Comparison of ENCODE assay signal across 23 mouse cellular contexts in genomic region chr2:92440432-92440831, GRCm38 (mm10). TPM values are rescaled to one million over a fixed set of nuclear protein-coding genes. Genes with fewer than 3 reads are reported as not detected.
"Had no signal": no experiment of that assay in that cellular context is flagged by ENCODE, and none has a peak within 500 bp of the region (broad histone marks: within the 10 kb centered on the region; RNA-seq: fewer than 3 reads in every experiment).

No protein-coding gene starts in this region.

- H3K36me3 ChIP-seq: liver, embryonic 15.5 days; lung, embryonic 15.5 days; midbrain, embryonic 13.5 days; midbrain, embryonic 15.5 days; neural tube, embryonic 12.5 days; stomach, embryonic 15.5 days had no signal

- H3K4me2 ChIP-seq: liver, embryonic 15.5 days; lung, embryonic 15.5 days; midbrain, embryonic 13.5 days; midbrain, embryonic 15.5 days; neural tube, embryonic 12.5 days; stomach, embryonic 15.5 days had no signal

- ATAC-seq: liver, postnatal 0 days; lung, postnatal 0 days; midbrain, embryonic 13.5 days; midbrain, embryonic 15.5 days had no signal

- H3K9me3 ChIP-seq: liver, embryonic 15.5 days; lung, embryonic 15.5 days; midbrain, embryonic 13.5 days; midbrain, embryonic 15.5 days; neural tube, embryonic 12.5 days; stomach, embryonic 15.5 days had no signal

- H3K4me3 ChIP-seq: liver, embryonic 15.5 days; lung, embryonic 15.5 days; megakaryocyte, embryonic 14.5 days; midbrain, embryonic 13.5 days; midbrain, embryonic 15.5 days; neural tube, embryonic 12.5 days; stomach, embryonic 15.5 days had no signal

- H3K27ac ChIP-seq: liver, embryonic 15.5 days; lung, embryonic 15.5 days; macrophage; midbrain, embryonic 13.5 days; midbrain, embryonic 15.5 days; neural tube, embryonic 12.5 days; stomach, embryonic 15.5 days; stomach, postnatal 0 days had no signal

- H3K27me3 ChIP-seq: liver, embryonic 15.5 days; lung, embryonic 15.5 days; megakaryocyte, embryonic 14.5 days; midbrain, embryonic 15.5 days; neural tube, embryonic 12.5 days; stomach, embryonic 15.5 days had no signal

- H3K9ac ChIP-seq: liver, embryonic 15.5 days; liver, postnatal 0 days; lung, embryonic 15.5 days; midbrain, embryonic 13.5 days; midbrain, embryonic 15.5 days; neural tube, embryonic 12.5 days; stomach, embryonic 15.5 days had no signal

- DNase-seq: liver, postnatal 0 days; lung, adult 2 months; lung, postnatal 14 days; lung, postnatal 36 days; retina, postnatal 1 day; right cerebral cortex, adult 18-20 months; right cerebral cortex, postnatal 25 days; thymus, adult 2 months; thymus, postnatal 25 days; thymus, postnatal 4 days had no signal

- H3K4me1 ChIP-seq: neural tube, embryonic 12.5 days had no signal

RNA-seq across cellular contexts. Expression of gene Mapk8ip1, which starts 39.4 kb away (rescaled TPM):
- total RNA-seq: megakaryocyte progenitor cell, adult 5-6 weeks; monocyte, adult 5-6 weeks; neutrophil, adult 5-6 weeks had no signal
